Mouse (Mus musculus): ENCODE measurements around the gene Card14. TPM values are rescaled to one million over a fixed set of nuclear protein-coding genes. Genes with fewer than 3 reads are reported as not detected.

The Card14 gene
- total RNA-seq, 2 experiments from 2014 or later, result 0.36 to 0.47 TPM

DNA sequence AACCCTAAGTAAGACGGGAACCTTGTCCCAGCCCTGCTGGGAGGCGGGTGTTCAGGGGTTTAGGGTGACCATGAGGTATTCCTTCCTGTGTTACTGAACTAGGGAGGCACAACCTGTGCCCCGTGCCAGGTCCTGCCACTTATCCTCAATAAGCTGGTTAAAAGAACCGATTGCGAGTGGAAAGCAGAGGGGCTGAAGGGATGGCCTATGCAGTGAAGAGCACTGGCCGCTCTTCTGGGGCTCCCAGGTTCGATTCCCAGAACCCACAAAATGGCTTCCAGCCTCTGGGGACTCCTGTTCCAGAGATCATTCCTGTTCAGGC is 85.9 kb downstream of the Card14 start:
- no peak for DNase-seq (ENCODE audit: low spot score in 2 of 2)

DNA sequence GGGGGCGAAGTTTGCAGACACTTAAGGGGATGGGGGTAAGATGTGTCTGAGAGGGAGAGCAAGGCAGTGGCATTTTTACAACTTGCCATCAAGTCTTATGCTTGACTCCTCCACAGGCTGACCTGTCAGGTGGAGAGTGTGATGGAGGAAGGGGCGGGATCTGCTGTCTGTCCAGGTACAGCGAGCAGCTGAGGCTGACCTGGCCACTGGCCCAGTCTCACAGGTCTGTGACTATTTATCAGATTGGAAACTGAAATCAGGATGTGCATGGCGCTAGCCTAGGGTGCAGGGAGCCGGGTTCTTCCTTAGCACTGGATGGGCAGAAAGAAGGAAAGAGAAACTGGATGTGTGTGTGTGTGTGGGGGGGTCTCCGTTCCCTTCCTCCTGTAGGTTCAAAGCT is 86.6 kb downstream of the Card14 start:
- no peak for DNase-seq (ENCODE audit: low spot score in 2 of 2)

Small RNA genes lying within 50 kb of the gene (microRNA-seq; reads per million reads assigned to microRNA genes)
- gene Mir1932, result 0 reads per million in 2 experiments

Other genes starting within 250 kb of the Card14 start
- 10 to 100 TPM; 44.7 to 49.1 TPM for gene Cbx4, start 221.5 kb upstream of the Card14 start, total RNA-seq (2021)
- gene Tbc1d16, start 79.3 kb upstream of the Card14 start, total RNA-seq (2021), result 10 to 100 TPM; 37.5 to 39.9 TPM
- 1 to 10 TPM; 2.3 to 2.7 TPM for gene Ccdc40, start 79.2 kb upstream of the Card14 start, total RNA-seq (2021)
- gene Gaa, start 39.9 kb upstream of the Card14 start, total RNA-seq (2021), result 100 to 1,000 TPM; 347 to 355 TPM
- 10 to 100 TPM; 92.8 to 97.8 TPM for gene Eif4a3, start 7.7 kb upstream of the Card14 start, total RNA-seq (2021)
- 1 to 10 TPM; 5.2 to 6.1 TPM for gene Sgsh, start 47.8 kb downstream of the Card14 start, total RNA-seq (2021)
- gene Slc26a11, start 47.8 kb downstream of the Card14 start, total RNA-seq (2021), result 1 to 10 TPM; 5.8 to 6.1 TPM
- gene Rnf213, start 85.3 kb downstream of the Card14 start, total RNA-seq (2021), result 1 to 10 TPM; 3.0 to 4.1 TPM
- 10 to 100 TPM; 34.7 to 36.2 TPM for gene Endov, start 183.6 kb downstream of the Card14 start, total RNA-seq (2021)
- 100 to 1,000 TPM; 492 to 504 TPM for gene Nptx1, start 240.0 kb downstream of the Card14 start, total RNA-seq (2021)